Mouse (Mus musculus) lung, adult 2 months (tissue): ENCODE data around the gene Sipa1l1.

Experiments
- CTCF ChIP-seq: fragments of 200-500 bp; IDR thresholded peaks from 2 replicates; pipeline ENCODE4 v1.5.1; 2011; ENCODE audit warnings: mild to moderate bottlenecking, low read length, control low read depth; ENCODE audit not compliant: insufficient read depth
- POLR2A ChIP-seq: fragments of 200-500 bp; IDR thresholded peaks from 2 replicates; pipeline ENCODE4 v1.6.1; 2011; ENCODE audit warnings: low read depth, mild to moderate bottlenecking, control low read depth, low read length, borderline replicate concordance; ENCODE audit errors: extremely low read depth

DNA sequence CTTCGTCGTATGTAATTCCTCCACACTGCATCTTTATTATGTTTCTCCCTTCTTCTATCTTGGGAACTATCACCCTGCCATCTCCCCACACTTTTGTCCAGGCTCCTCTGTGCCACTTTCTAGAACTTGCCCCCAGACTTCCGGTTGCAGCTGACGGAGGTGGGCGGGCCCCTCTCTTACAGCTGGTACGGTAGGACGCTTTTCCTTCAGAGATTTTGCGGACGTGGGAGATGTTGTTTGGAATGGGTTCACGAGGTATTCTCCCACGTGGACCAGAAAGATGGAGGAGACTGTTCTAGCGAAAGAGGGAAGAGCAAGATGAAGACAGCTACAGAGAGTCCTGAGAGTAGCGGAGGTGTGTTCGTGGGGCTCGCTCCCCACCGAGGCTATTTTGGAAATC is 10.6 kb upstream of the Sipa1l1 start:
- TF ChIP-seq CTCF (no peak), POLR2A (no peak)
